Mouse (Mus musculus) hindbrain, embryonic 15.5 days (tissue): ENCODE measurements around the gene Psmc3ip. TPM values are rescaled to one million over a fixed set of nuclear protein-coding genes. Genes with fewer than 3 reads are reported as not detected.

Experiments used
- ATAC-seq: fragments of 200-750 bp; cut with Nextera tagmentation; 2 replicates; pipeline ENCODE4 v1.8.0; 2017; ENCODE audit warnings: low read depth, moderate number of reproducible peaks, moderate TSS enrichment; ENCODE audit not compliant: low FRiP score
- H3K27ac ChIP-seq: fragments of 300-500 bp; sonication (generic); replicated peaks from 2 replicates; pipeline ENCODE4 v1.5.1; 2015; ENCODE audit warnings: mild to moderate bottlenecking, inconsistent platforms
- H3K27me3 ChIP-seq: fragments of 300-500 bp; sonication (generic); 2 replicates; pipeline ENCODE4 v1.6.1; 2015; ENCODE audit warnings: control low read depth, inconsistent platforms
- H3K36me3 ChIP-seq: fragments of 300-500 bp; sonication (generic); 2 replicates; pipeline ENCODE4 v1.6.1; 2015; ENCODE audit warnings: control low read depth, inconsistent platforms
- H3K4me1 ChIP-seq: fragments of 300-500 bp; sonication (generic); replicated peaks from 2 replicates; pipeline ENCODE4 v1.6.1; 2015; ENCODE audit warnings: control low read depth, inconsistent platforms
- H3K4me2 ChIP-seq: fragments of 300-500 bp; sonication (generic); 2 replicates; pipeline ENCODE4 v1.6.1; 2015; ENCODE audit warnings: moderate library complexity, mild to moderate bottlenecking, inconsistent platforms
- H3K4me3 ChIP-seq: fragments of 300-500 bp; sonication (generic); 2 replicates; pipeline ENCODE4 v1.5.1; 2015; ENCODE audit warnings: mild to moderate bottlenecking, inconsistent platforms
- H3K9ac ChIP-seq: fragments of 300-500 bp; sonication (generic); 2 replicates; pipeline ENCODE4 v1.6.1; 2015; ENCODE audit warnings: inconsistent platforms
- H3K9me3 ChIP-seq: fragments of 300-500 bp; sonication (generic); 2 replicates; pipeline ENCODE4 v1.6.1; 2016; ENCODE audit warnings: control low read depth, inconsistent platforms
- WGBS: fragments of 180-500 bp; shearing (Covaris S2); methylation state at CpG from one replicate; pipeline ENCODE4 v1.1.7; 2015; 5-methylcytosine and 5-hydroxymethylcytosine counted together
- polyA plus RNA-seq: library from polyadenylated mRNA; unstranded; fragments of >200 nt; fragmentation: Nextera tagmentation; extraction: Ambion mirVana; gene quantifications from 2 replicates; pipeline ENCODE4 v1.2.1, GENCODE M21; 2015

The Psmc3ip gene
- polyA plus RNA-seq, result 21.3 and 22.5 TPM in 2 replicates

- peaks cover 70% of the 10 kb centered on the region for H3K36me3 ChIP-seq
- under 1% methylated on average over 43 of the region's 43 CpGs for WGBS
- H3K27me3 ChIP-seq, result no peaks in the 10 kb centered on the region
- ATAC-seq, result peak; percentile 96
- H3K9ac ChIP-seq, result peak within 1 kb of the TSS; percentile 69
- H3K4me2 ChIP-seq, result peak within 1 kb of the TSS; percentile 85
- peak within 1 kb of the TSS; percentile 70 for H3K4me3 ChIP-seq
- no peaks in the 10 kb centered on the region for H3K9me3 ChIP-seq
- H3K4me1 ChIP-seq, result peaks cover 21% of the 10 kb centered on the region
- peak within 1 kb of the TSS; percentile 91 for H3K27ac ChIP-seq
Measured at GRCm38 (mm10) chr11:101095314-101096024, at the start of gene Psmc3ip. Gene Psmc3ip, minus strand, starts transcription at chr11:101095436.

- Histone ChIP-seq H3K27me3 (no peaks in the 10 kb centered on the region), H3K9ac (peak overlapping the region; percentile 15), H3K4me3 (peak overlapping the region; percentile 35), H3K27ac (peak overlapping the region; percentile 54), H3K36me3 (no peaks in the 10 kb centered on the region), H3K9me3 (no peaks in the 10 kb centered on the region), H3K4me2 (peak overlapping the region; percentile 57), H3K4me1 (peaks cover 24% of the 10 kb centered on the region)
- ATAC-seq, result peak; percentile 68; the same call in 1 of the 2 replicates
- WGBS, result 20% methylated on average over 19 of the region's 19 CpGs
Measured at GRCm38 (mm10) chr11:101143338-101144225, 48.3 kb upstream of the Psmc3ip start.

DNA sequence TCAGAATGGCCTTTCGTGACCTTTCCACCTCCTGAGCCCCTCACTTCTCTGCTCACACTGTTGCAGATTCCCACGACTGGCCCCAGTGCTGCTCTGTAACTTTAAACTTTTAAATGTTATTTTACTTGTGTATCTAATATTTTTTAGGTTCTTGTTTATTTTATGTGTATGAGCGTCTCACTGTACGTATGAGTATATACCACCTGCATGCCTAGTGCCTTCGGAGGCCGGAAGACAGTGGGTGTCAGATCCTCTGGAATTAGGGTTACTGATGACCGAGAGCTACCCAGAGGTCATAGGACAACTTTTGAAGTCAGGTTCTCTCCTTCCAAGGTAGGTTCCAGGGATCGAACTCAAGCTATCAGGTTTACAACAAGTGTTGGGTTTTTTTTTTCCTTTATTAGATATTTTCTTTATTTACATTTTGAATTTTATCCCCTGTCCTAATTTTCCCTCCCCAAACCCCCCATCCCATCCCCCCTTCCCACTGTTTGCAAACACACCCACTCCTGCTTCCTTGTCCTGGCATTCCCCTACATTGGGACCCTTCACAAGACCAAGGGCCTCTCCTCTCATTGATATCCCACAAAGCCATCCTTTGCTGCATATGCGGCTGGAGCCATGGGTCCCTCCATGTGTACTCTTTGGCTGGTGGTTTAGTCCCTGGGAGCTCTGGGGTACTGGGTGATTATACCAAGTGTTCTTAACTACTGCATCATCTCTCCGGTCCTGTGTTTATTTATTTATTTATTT is 47.2 kb upstream of the Psmc3ip start:
- Histone ChIP-seq H3K27ac (no peak overlapping the region), H3K27me3 (no peaks in the 10 kb centered on the region), H3K4me2 (no peak overlapping the region), H3K4me1 (peaks cover 26% of the 10 kb centered on the region), H3K9ac (no peak overlapping the region), H3K4me3 (no peak overlapping the region), H3K36me3 (no peaks in the 10 kb centered on the region), H3K9me3 (no peaks in the 10 kb centered on the region)
- no peak for ATAC-seq
- 88% methylated on average over 10 of the region's 10 CpGs for WGBS

DNA sequence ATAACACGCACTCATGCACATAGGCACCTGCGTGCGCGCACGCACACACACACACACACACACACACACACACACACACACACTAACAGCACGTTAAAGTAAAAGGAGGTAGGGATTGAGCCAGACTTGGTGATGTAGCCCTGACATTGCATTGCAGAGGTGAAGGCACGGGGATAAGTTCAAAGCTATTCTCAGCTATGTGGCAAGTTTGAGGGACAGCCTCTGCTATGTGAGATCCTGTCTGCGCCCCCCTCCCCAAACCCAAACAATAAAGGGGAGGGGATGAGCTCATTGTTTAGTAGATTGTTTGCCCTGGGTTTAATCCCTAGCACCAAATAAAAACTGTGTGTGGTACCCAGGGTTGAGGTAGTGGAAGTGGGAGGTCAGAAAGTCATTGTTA is 45.9 kb upstream of the Psmc3ip start:
- ATAC-seq, result no peak
- WGBS, result 88% methylated on average over 8 of the region's 8 CpGs
- peaks cover 16% of the 10 kb centered on the region for H3K4me1 ChIP-seq

DNA sequence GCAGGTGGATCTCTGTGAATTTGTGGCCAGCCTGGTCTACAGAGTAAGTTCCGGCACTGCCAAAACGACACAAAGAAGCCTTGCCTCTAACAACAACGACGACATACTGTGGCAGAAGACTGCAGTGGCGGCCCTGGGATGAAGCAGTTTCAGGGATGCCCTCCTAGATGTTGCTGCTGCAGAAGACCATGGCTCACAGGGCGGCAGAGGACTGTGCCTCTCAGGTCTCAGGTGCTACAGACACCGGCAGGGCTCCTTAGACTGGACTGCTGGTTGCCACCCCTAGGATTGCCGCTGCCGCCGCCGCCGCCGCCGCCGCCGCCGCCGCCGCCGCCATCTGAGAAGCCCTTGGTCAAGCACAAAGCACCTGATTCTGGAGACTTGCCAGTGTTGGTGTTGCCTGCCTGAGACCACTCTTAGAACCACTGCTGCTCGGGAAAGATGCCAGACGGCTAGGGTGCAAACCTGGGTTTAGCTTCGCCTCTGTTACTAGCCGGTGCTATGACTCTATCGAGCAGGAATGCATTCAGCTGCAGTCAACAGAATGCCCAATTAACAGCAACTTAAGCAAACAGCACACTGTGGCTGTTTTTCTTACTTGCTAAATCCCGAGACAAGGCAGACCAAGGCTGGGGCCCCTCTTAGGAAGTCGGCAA is 45.1 kb upstream of the Psmc3ip start:
- H3K4me3 ChIP-seq, result peak overlapping the region; percentile 27
- H3K9ac ChIP-seq, result peak overlapping the region; percentile 46
- H3K9me3 ChIP-seq, result no peaks in the 10 kb centered on the region
- H3K27me3 ChIP-seq, result no peaks in the 10 kb centered on the region
- H3K27ac ChIP-seq, result peak overlapping the region; percentile 64
- H3K4me1 ChIP-seq, result peaks cover 15% of the 10 kb centered on the region
- no peak for ATAC-seq
- peak overlapping the region; percentile 57 for H3K4me2 ChIP-seq
- no peaks in the 10 kb centered on the region for H3K36me3 ChIP-seq
- 42% methylated on average over 26 of the region's 27 CpGs for WGBS

More for the DNA sequence above, 45.9 kb upstream of the Psmc3ip start:
- Histone ChIP-seq H3K36me3 (no peaks in the 10 kb centered on the region), H3K27me3 (no peaks in the 10 kb centered on the region), H3K9me3 (no peaks in the 10 kb centered on the region), H3K4me3 (no peak overlapping the region), H3K27ac (no peak overlapping the region), H3K4me2 (no peak overlapping the region), H3K9ac (no peak overlapping the region)

DNA sequence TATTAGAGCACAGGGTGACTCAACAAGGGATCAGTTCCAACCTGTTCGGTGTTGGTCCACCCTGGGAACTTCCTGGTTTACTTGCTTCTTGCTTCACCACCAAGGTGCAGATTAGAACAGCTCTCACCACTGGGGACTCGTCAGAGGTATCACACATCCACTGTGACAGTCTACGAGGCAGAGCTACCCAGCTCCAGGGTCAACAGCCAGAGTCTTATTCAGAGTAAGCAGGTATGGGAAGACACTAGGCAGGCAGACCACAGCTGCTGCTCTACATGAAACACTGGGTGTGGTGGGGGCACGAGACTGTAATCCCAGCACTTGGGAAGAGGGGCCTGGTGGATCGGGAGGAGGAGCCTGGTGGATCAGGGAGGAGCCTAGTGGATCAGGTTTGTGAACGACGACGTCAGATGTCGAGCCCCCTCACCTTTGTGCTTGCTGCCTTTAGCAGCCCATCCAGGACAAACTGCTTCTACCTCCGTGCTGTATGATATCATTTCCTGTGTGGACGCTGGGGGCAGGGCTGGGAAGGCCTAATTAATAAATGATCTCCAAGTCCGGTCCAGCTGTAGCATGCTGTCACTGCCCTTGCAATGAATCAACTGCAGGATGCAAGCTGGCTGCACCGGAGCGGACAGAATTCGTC is 43.4 kb upstream of the Psmc3ip start:
- Histone ChIP-seq H3K9me3 (no peaks in the 10 kb centered on the region), H3K9ac (no peak overlapping the region), H3K4me2 (peak overlapping the region; percentile 40), H3K36me3 (no peaks in the 10 kb centered on the region), H3K4me1 (peaks cover 10% of the 10 kb centered on the region), H3K27me3 (no peaks in the 10 kb centered on the region), H3K27ac (peak overlapping the region; percentile 62), H3K4me3 (no peak overlapping the region)
- peak; percentile 82 for ATAC-seq
- WGBS, result 20% methylated on average over 15 of the region's 15 CpGs

DNA sequence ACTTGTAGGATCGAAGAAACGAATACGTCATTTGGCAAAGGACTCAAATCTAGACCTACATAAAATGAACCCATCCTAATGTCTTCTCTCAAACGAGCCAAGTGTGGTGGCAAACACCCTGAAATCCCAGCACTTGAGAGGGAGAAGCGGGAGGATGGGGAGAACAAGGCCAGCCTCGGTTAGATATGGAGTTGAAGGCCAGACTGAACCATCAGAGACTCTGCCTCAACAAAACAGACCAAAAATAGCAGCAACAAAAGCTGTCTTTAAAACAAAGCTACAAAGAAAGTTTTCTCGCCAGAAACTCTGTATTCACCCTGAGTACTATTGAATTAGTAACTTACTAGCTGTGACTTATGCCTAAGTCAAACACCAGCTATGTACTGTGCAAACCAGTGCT is 41.8 kb upstream of the Psmc3ip start:
- WGBS, result 78% methylated on average over 7 of the region's 7 CpGs
- H3K27ac ChIP-seq, result no peak overlapping the region

GRCm38 (mm10) chr11:101134217-101134865 is 39.1 kb upstream of the Psmc3ip start:
- Histone ChIP-seq H3K27me3 (no peaks in the 10 kb centered on the region), H3K27ac (no peak overlapping the region), H3K9me3 (no peaks in the 10 kb centered on the region), H3K9ac (no peak overlapping the region), H3K36me3 (no peaks in the 10 kb centered on the region), H3K4me2 (no peak overlapping the region), H3K4me3 (no peak overlapping the region), H3K4me1 (peaks cover 6% of the 10 kb centered on the region; the same call in 1 of the 2 replicates)
- ATAC-seq, result no peak
- WGBS, result 81% methylated on average over 13 of the region's 13 CpGs

More for the DNA sequence above, 41.8 kb upstream of the Psmc3ip start:
- ATAC-seq, result no peak
- Histone ChIP-seq H3K4me2 (no peak overlapping the region), H3K4me1 (peaks cover 6% of the 10 kb centered on the region; the same call in 1 of the 2 replicates), H3K27me3 (no peaks in the 10 kb centered on the region), H3K4me3 (no peak overlapping the region), H3K9me3 (no peaks in the 10 kb centered on the region), H3K36me3 (no peaks in the 10 kb centered on the region), H3K9ac (no peak overlapping the region)

DNA sequence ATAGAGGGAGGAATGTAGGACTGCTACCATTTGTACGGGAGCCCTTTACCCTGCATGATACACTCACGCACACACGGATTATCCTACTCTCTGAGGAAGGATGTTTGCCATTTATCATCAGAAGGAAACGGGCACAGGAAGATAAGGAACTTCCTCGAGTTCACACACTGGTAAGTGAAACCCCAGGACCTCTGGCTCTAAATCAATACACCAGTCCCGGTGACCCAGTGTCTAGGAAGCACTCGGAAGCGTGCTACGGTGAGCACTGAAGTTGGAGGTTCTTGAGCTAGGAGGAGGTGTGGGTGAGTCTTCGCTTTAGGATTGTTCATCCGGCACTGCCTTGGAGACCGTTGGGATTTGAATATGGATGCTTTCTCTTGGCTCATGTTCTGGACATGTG is 37.8 kb upstream of the Psmc3ip start:
- H3K27ac ChIP-seq, result no peak overlapping the region
- H3K4me3 ChIP-seq, result no peak overlapping the region
- no peak overlapping the region for H3K4me2 ChIP-seq
- no peaks in the 10 kb centered on the region for H3K9me3 ChIP-seq
- no peaks in the 10 kb centered on the region for H3K27me3 ChIP-seq
- H3K36me3 ChIP-seq, result no peaks in the 10 kb centered on the region
- 83% methylated on average over 12 of the region's 12 CpGs for WGBS
- H3K9ac ChIP-seq, result no peak overlapping the region
- no peak for ATAC-seq
- H3K4me1 ChIP-seq, result no peaks in the 10 kb centered on the region

DNA sequence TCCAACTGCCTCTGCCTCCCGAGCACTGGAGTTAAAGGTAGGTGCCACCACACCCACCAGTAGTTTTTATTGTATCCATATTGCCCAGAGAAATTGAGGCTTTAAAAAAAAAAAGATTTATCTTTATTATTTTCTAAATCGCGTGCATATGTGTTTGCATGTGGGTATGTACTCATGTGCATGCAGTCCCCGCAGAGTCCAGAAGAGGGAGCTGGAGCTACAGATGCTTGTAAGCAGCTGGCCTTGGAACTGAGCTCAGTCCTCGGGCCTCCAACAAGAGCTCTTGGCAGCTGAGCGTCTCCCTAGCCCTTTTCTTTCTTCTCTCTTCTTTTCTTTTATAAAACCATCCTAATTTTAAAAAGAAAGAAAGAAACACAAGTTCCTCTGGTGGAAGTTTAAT is 36.5 kb upstream of the Psmc3ip start:
- H3K4me1 ChIP-seq, result no peaks in the 10 kb centered on the region
- peaks cover 2% of the 10 kb centered on the region for H3K36me3 ChIP-seq
- H3K9ac ChIP-seq, result no peak overlapping the region
- H3K4me2 ChIP-seq, result no peak overlapping the region
- no peak for ATAC-seq
- WGBS, result 91% methylated on average over 6 of the region's 6 CpGs
- no peaks in the 10 kb centered on the region for H3K9me3 ChIP-seq
- no peaks in the 10 kb centered on the region for H3K27me3 ChIP-seq
- H3K4me3 ChIP-seq, result no peak overlapping the region
- H3K27ac ChIP-seq, result no peak overlapping the region
